Mouse (Mus musculus): ENCODE data around the gene Arpc2. TPM values are rescaled to one million over a fixed set of nuclear protein-coding genes. Genes with fewer than 3 reads are reported as not detected.

Gene Arpc2
- 10 to 100 TPM; 62.7 to 70.6 TPM for total RNA-seq (2021)
- long read RNA-seq, experiment 1, transcript Arpc2-201 (10 exons, 1,404 nt), result minor isoform, 52 of 114 reads
- long read RNA-seq, experiment 1, transcript Arpc2-203 (11 exons, 1,439 nt), result major isoform, 56 of 114 reads
- long read RNA-seq, experiment 1, partial matches to known transcripts, result 3 of 114 reads
- long read RNA-seq, experiment 1, other reads (novel, unspliced or antisense), result 3 of 114 reads
- long read RNA-seq, experiment 2, transcript Arpc2-203 (11 exons, 1,439 nt), result major isoform, 68 of 123 reads
- long read RNA-seq, experiment 2, transcript Arpc2-201 (10 exons, 1,404 nt), result minor isoform, 51 of 123 reads
- long read RNA-seq, experiment 2, partial matches to known transcripts, result 2 of 123 reads
- long read RNA-seq, experiment 2, other reads (novel, unspliced or antisense), result 2 of 123 reads

DNA sequence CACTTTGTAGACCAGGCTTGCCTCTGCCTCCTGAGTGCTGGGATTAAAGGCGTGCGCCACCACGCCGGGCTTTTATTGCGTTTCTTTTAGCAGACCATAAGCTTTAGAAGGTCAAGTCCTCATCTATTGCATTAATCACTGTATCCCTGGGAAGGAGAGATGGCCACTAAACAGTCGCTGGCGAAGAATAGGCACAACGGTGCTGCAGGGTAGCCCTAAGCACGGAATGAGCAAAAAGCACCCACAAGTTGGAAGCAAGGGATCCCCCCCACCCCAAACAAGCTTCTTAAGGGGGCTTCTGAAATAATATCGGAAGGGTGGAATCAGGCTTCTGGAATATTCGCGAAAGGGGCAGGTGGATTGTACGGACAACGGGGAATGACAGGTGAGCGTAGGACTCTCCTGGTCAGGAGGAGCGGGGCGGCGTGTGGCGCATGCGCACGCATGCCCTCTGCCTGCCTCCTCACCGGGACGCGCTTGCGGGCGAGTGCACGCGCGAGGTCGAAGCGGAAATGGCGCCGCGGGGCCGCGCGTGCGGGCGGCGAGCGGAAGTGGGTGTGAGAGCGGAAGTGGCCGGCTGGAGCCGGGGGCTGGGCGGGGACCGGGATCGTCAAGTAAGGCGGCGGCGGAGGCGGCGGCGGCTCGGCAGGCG, at the start of gene Arpc2:
TSS of gene Arpc2 (plus strand) at position 147 of the 652 bp plus-strand sequence.
- peak; percentile 97 for DNase-seq

DNA sequence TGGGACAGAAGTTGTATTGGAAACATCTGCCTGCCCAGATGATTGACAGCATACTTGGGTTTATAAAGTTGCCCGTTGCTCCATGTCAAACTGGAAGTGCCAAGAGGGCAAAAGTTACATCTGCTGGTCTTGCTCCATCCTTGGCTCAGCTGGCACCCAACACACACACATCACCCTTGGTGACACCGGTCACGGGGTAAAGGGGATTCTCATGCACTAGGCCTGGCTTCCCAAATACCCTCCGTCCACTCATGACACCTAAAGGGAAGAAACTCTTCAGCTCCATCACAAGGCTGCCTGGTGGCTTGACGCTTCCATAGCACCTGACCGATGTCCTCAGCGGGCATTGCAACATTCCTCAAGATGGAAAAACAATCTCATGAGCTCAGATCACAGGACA, 45.4 kb upstream of the Arpc2 start:
- no peak for DNase-seq

DNA sequence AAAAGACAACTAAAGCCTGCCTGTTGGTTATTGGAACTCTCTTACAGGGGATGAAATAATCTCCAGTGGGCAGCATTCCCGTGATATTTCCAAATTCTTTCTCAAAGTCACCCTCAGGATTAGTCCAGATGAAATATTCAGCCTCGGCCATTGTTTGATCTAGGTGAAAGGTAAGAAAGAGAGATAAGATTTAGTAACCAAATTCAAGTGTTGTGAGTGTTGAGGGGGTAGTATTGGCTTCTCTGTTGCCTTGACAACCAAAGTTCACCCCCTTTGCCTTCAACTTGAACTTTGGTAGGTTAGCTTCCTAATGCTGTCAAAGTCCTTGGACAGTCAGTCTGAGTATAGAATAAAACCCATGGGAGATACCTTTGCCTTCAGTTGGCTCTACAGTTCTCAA, 43.2 kb upstream of the Arpc2 start:
- no peak for DNase-seq

DNA sequence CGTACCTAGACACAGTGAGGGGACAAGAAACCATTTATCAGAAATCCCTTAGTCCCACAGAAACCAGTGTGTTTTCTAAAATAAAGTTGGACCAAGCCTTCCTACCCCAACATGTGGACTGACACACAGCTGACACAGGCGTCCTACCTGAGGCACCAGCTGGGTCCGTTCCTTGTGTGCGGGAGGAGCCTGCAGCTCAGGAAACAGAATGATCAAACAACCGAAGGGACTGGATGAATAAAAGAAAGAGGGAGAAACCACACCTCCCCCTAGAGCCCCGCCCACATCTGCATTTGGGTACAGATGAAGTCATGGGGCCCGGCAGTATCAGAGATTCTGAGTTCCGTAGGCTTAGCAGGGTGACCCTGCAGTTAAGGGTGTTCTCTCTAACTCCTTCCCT, 41.4 kb upstream of the Arpc2 start, which contains the start of gene Cxcr1:
TSS of gene Cxcr1 (minus strand) at position 187 of the 400 bp plus-strand sequence.
- no peak for DNase-seq

DNA sequence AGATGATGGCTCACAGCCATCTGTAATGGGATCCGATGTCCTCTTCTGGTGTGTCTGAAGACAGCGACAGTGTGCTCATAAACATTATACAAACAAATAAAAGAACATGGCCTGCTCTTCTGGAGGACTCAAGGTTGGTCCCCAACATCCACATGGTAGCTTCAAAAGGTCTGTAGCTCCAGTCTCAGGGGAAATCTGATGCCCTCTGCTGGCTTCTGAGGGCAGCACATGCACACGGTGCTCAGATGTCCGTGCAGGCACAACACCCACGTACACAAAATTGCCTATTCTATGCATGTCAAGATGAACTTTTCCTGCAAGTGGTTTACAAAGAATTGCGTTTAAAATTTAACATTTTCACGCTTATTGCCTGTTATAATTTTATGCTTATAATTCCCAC, 39.9 kb upstream of the Arpc2 start:
- no peak for DNase-seq

DNA sequence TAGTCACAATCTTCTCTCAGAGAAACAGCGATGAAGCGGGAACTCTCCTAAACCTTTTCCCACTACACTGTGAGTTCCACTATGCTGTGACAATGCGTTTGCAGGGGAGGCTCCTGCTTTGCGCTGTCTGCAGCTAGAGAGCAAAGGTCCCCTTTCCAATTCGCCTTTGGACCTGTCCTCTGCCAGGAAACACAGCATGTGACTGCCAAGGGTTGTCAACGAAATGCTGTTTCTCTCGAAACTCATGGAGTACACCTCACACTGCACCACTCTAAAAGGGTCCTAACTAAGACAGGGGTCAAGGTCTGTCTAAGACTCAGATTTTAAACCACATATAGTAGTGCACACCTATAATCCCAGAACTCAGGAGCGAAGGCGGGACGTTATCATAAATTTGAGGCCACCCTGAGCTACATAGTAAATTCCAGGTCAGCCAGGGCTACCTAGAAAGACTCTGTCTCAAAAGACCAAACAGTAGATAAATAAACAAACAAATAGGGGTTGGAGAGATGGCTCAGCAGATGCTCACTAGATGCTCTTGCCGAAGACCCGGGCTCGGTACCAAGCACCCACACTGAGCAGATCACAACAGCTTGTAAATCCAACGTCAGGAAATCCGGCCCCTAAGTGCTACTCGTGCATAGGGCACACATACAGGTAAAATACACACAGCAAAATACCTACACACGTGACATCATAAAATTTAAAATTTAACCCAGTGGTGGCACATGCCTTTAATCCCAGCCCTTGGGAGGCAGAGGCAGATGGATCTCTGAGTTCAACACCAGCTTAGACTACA, 39.1 kb upstream of the Arpc2 start:
- no peak for DNase-seq

DNA sequence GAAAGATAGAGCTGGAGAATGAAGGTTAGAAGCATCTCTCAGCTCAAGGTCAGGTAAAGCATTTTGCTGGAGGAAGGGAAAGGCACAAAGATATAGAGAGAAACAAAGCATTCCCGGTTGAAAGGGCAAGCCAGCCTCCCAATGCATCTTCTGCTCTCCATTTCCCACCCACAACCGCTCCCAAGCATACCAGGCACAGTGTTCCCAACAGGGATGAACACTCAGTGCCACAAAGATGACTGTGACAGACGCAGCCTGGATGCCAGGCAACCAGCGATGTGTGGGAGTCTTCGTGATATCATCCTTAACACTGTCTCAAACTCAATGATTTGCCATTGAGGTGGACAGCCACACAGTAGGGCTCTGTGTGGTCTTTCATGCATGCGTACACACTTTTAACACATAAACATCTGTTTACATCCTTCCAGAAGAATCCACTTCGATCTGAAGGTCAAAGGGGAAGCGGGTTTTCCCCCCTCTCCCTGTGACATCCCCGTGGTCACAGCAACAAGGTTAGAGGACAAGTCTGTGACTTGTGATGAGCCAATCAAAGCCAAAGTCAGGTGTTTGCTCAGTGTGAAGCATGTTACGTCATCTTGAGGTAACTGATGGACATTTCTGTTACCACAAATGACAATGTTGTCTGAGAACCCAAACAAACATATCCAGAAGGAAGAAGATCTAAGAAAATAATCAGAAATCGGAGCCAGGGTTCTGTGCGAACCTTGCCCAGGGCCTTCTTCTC, 38.0 kb upstream of the Arpc2 start:
- DNase-seq, result no peak

DNA sequence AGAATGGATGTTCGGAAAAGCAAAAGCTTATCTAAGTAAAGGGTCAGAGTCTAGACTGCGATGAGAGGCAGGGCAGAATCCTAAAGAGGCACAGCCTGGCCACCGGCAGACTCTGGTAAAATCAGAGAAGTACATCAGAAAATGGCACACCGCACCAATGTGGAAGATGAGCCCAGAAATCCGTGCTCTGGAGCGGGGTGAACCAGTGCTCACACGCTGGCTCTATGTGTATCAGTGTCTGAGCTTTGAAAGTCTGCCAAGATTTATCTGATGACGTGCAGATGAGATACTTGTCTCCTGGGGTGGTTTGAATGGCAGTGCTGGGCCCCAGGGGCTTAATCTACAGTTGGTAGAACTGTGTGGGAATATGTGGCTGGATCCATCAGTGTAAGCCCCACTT, 36.8 kb upstream of the Arpc2 start:
- DNase-seq, result no peak

DNA sequence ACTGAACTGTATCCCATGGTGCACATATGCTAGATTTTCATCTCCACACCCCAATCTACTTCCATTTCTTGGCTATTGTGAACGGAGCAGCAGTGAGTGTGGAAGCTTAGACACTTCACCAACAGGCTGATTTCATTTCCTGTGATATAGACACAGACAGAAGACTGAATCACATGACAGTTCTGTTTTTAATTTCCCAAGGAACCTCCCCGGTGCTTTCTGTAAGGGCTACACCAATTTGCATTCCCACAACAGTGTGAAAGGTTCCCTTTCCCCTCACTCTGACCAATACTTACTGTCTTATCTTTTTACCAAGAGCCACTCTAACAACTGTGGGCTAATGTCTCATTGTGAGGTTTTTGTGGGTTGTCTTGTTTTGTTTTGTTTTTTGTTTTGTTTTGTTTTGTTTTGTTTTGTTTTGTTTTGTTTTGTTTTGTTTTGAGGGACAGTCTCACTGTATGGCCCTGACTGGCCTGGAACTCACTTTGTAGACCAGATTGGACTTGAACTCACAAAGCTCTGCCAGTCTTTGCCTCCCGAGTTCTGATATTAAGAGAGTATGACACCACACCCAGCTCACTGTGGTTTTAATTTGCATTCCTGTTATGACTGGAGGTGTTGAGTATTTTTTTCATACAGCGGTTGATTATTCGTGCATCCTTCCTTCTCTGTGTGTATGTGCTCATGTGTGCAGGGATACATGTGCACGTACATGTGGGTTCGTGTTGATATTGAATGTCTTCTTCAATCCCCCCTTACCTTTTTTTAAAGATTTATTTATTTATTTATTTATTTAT, 34.6 kb upstream of the Arpc2 start:
- no peak for DNase-seq

DNA sequence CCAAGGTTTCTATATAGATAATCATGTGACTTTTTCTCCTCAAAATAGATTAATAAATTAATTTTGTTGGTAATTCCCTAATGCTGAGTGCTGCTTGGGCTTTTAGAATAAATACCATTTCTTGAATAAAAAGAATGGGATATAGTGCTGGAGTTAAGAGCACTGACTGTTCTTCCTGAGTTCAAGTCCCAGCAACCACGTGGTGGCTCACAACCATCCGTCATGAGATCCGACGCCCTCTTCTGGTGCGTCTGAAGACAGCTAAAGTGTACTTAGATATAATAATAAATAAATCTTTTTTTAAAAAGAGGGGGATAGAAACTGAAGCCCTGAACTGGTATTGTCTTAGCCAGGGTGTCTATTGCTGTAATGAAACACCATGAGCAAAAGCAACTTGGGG, 32.4 kb upstream of the Arpc2 start:
- no peak for DNase-seq

DNA sequence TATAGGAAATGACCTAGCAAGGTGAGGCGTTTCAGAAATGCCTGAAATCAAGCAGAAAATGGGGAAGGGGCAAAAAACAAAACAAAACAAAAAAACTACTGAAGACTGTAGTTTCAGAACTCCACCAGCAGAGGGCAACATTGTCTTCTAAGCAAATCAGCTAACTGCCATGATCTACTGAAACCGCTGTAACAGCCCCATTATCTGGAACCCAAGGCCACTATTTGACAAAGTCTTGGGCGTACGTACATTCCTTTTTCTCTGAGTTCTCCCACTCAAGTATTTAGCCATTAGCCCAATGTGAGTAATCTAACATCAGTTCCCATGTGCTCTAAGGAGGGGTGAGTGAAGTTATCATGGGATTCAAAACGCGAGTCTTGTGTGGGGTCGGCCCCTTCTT, 30.0 kb upstream of the Arpc2 start:
- DNase-seq, result no peak

DNA sequence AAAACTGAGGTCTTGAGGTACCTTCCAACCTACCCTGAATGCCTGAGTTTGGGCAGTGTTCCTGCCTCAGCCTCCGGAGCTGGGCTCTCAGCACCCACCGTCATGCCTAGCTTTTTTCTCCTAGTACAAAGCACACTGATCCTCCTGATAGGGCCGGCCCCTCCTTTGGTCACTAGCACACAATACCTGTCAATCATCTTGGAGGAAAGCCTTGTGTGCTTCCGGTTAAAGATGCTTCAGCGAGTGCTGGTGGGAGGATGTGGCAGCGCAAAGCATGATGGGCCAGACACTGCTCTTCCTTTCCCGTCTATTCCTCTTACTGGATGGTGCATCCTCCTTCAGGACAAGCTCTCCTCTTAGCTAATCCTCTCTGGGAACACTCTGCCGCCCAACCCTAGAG, 29.2 kb upstream of the Arpc2 start:
- DNase-seq, result no peak

DNA sequence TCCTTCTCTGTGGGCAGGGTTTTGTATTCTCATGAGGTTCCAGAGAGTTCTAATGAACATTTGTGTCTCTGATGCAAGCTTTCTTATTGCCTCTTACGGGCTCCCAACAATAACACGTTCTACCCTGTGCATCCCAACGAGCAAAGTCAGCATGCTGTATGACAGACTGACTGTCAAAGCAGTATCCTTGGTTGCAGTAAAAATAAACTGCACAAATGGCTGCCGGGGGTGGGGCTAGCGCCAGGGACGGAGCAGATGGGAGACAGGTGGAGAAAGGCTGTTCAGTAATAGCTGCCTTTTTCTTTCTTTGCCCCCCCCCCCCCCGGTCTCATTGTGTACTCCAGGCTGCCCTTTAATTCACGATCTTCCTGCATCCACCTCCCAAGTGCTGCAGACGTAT, 28.0 kb upstream of the Arpc2 start:
- DNase-seq, result no peak

DNA sequence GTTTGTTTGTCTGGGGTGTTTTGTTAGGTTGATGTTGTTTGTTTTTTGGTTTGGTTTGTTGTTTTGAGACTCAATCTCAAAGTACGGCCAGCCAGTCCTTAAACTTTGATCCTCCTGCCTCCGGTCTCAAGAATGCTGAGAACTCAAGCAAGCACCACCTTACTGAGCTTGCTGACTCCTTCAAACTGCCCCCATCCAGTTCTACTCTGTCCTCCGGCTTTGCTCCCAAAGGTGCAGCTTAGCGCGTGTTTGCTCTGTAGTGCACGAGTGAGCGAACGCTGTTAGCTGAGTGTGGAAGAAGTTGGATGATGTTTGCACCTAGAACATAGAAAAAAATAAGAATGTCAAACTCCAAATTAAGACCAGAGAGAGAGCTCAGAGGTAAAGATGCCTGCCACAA, 26.9 kb upstream of the Arpc2 start:
- DNase-seq, result no peak

DNA sequence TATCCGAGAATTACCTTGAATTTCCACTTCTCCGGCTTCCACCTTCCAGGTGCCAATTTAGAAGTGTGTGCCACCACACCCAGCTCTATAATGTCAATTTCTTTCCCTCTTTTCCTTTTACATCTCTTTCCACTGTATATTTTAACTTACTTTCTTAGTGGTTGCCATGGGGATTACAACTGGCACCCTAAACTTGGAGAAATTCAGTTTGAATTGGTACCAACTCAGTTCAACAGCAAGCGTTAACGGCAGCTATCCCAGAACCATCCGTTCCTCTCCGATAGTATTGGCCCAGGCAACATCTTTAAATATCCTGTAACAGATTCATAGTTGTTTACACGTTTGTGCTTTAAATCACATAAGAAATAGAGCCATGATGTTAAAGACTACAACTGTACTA, 16.0 kb upstream of the Arpc2 start:
- DNase-seq, result no peak

DNA sequence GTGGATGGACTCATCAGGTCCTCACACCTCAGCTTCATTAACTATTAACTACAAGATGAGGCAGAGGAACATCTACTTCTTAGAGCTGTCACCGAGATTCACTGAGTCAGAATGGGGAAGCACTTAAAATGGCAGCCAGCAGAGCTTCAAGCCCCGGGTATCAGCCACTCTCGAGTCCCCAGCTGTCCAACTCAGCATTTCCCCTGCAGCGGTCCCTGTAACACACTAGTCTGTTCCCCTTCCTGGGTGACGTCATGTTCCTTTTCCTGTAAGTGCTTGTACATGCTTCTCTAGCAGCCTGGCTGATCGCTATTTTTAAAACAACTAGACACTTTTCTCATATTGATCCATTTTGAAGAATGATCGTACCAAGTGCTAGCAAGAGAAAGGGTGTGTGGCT, 8.6 kb upstream of the Arpc2 start:
- DNase-seq, result peak; percentile 29

DNA sequence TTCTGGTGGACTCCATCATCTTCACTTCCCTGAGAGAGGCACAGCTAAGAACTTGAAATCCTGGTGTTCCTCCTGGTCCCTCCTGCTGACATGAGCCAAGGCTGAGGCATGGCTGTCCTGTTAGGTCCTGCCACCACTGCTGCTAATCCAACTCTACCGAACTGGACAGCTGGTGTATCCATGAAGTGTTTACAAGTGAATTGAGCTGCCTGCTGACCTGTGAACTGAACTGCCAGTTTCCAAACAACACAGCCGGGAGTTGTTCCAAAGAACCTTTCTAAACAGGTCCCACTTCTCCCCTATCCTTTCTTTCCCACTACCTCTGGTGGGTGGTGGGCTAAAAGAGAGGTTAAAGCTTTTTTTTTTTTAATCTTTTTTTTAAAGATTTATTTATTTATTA, 5.9 kb upstream of the Arpc2 start:
- DNase-seq, result no peak

DNA sequence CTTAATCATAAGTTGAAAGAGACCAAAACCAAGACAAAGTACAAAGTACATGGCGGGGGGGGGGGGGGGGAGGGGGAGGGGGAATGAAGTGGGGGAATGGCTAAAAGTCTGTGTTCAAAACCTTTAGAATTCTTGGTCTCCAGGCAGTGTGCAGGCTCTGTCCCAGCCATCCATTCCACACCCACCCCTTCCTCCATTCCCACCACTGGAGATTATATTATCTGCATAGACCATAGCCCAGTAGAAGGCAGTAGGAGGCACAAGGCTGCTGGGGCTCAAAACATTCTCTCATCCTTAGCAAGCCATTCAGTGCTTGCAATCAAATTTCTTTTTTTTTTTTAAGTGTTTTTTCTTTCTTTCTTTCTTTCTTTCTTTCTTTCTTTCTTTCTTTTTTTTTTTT, 4.9 kb upstream of the Arpc2 start:
- DNase-seq, result no peak

DNA sequence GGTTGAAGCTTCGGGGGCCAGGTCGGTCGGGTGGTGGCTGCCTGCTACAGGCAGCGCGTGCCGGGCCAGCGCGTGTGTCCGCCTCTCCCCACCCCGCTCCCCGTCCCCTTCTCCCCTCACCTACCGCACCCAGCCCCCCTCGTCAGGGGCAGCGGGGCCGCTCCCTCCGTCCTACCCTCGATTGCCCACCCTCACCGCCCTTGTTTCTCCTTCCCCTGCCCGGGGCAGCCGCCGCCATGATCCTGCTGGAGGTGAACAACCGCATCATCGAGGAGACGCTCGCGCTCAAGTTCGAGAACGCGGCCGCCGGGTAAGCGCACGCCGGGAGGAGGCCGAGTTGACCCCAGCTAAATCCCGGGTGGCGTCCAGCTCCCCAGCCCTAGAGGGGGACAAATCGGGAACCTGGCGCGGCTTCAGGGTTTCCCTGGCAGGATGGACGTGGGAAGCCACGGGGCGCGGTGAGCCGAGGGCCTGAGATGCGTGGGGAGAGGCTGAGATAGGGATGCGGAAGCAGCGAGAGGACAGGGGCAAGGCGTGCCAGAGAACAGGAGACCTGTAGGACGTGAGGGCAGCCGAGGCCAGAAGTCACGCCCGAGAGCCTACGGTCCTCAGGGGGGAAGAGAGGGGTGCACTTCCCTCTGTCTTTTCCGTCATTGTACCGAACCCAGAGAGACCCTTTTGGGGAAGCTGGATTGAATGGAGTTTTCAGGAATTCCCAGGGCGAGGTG, 870 bp downstream of the Arpc2 start:
- DNase-seq, result peak; percentile 22

DNA sequence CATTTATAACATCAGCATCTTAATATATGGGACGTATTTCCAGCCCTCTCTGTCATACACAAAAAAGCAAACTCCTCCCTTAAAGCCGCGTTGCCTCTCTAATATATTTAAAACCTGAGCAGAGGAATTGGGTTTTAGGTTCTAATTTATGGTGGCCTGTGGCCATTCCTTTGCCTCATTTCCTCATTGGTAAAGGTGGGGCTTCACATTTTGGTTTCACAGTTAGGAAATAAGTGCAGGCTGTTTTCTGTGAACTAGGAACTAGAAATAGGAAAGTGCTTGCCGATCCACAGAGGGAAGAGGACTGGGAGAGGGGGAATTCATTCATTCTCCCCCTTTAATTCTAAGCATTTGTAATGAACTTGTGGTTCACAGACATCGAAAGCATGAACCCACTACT, 1.8 kb downstream of the Arpc2 start:
- no peak for DNase-seq

DNA sequence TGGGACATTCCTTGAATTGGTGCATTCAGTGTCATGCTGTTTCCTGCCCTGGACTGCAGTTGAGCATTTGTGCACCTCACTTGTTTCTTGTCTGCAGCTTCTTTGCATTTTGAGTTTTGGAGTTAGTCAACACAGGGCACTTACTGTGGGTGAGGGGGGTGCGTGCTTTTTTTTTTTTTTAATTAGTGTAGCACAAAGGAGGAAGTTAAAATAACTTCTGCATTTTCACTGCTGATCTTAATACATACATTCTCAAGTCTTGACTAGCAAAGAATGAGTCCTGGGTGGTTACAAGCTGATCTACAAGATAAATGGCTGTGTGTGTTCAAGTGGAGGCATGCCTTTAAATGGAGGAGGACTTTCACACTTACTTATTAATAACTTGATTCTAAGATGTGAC, 2.3 kb downstream of the Arpc2 start:
- no peak for DNase-seq
